In genomic region chr12:113487693-113488092, GRCm38 (mm10) we compare ENCODE assay signal across 10 mouse cellular contexts. TPM values are rescaled to one million over a fixed set of nuclear protein-coding genes. Genes with fewer than 3 reads are reported as not detected.
DNase-seq lines count a peak whose midpoint lies in the region; ATAC-seq and TF ChIP-seq lines count a peak whose summit lies in the region.
"Not testable (repeated sequence)": the region's sequence is repeated elsewhere in the genome, so short reads cannot be mapped to it uniquely, and the experiment has no call there.
"Had no signal": no experiment of that assay in that cellular context is flagged by ENCODE, and none has a peak within 500 bp of the region (broad histone marks: within the 10 kb centered on the region; RNA-seq: fewer than 3 reads in every experiment).

No protein-coding gene starts in this region.

- not testable (repeated sequence) for H3K27me3 ChIP-seq in forebrain, postnatal 0 days (ENCODE audit: insufficient read depth, low read length); hindbrain, embryonic 14.5 days (ENCODE audit: control insufficient read depth, insufficient read depth, low read length); lung, embryonic 14.5 days (ENCODE audit: insufficient read depth, low read length)

- H3K36me3 ChIP-seq in forebrain, postnatal 0 days (ENCODE audit: insufficient read depth); hindbrain, embryonic 14.5 days (replicated peaks; ENCODE audit: control insufficient read depth, insufficient read depth); lung, embryonic 14.5 days (ENCODE audit: insufficient read depth): not testable (repeated sequence)

- peak; percentile 53 for TF ChIP-seq CTCF in forebrain, postnatal 0 days (IDR thresholded peaks at IDR 0.05; ENCODE audit: low read depth)
- TF ChIP-seq CTCF in lung, embryonic 14.5 days (IDR thresholded peaks at IDR 0.05; ENCODE audit: low read depth) = peak; percentile 84

- not testable (repeated sequence) for H3K4me3 ChIP-seq in forebrain, postnatal 0 days (ENCODE audit: low read depth, low read length); hindbrain, embryonic 14.5 days (replicated peaks; ENCODE audit: low read length); lung, embryonic 14.5 days (ENCODE audit: low read depth, low read length)

- peak; percentile 63 for DNase-seq in ES-CJ7 (ENCODE audit: low read depth, low spot score)
- DNase-seq in c-Kit-positive CD71-positive TER-119-negative erythroid progenitor cells, embryonic 14.5 days (ENCODE audit: low read depth) = peak; percentile 25
- DNase-seq in forebrain, postnatal 0 days = not testable (repeated sequence)
- peak; percentile 52 for DNase-seq in hindbrain, embryonic 14.5 days (ENCODE audit: low spot score)
- DNase-seq in layer of hippocampus, adult 9-11 months = peak; percentile 31
- DNase-seq in lung, embryonic 14.5 days = peak; percentile 76
- peak; percentile 72 for DNase-seq in retina, embryonic 14.5 days (ENCODE audit: low spot score)
- DNase-seq in thymus, postnatal 0 days (ENCODE audit: low spot score) = peak; percentile 88

- H3K4me2 ChIP-seq in forebrain, postnatal 0 days (ENCODE audit: low read depth); hindbrain, embryonic 14.5 days (replicated peaks); lung, embryonic 14.5 days: not testable (repeated sequence)

- not testable (repeated sequence) for ATAC-seq in forebrain, postnatal 0 days; hindbrain, embryonic 14.5 days (ENCODE audit: low FRiP score)
- ATAC-seq in lung, embryonic 14.5 days (ENCODE audit: insufficient read depth) = peak; percentile 35; the same call in 1 of the 2 replicates

- H3K4me1 ChIP-seq in forebrain, postnatal 0 days (ENCODE audit: insufficient read depth); hindbrain, embryonic 14.5 days (replicated peaks; ENCODE audit: control insufficient read depth, insufficient read depth, low read length); lung, embryonic 14.5 days (ENCODE audit: insufficient read depth): not testable (repeated sequence)

- not testable (repeated sequence) for H3K9ac ChIP-seq in forebrain, postnatal 0 days; hindbrain, embryonic 14.5 days; lung, embryonic 14.5 days

- not testable (repeated sequence) for H3K27ac ChIP-seq in forebrain, postnatal 0 days (ENCODE audit: low read depth, low read length); hindbrain, embryonic 14.5 days; lung, embryonic 14.5 days (ENCODE audit: low read depth)

- H3K9me3 ChIP-seq in forebrain, postnatal 0 days (ENCODE audit: low read length); hindbrain, embryonic 14.5 days (ENCODE audit: control insufficient read depth, low read length); lung, embryonic 14.5 days (ENCODE audit: low read depth, low read length): not testable (repeated sequence)

RNA-seq across cellular contexts. Expression of gene Adam6b, which starts 1.6 kb away (rescaled TPM):
- total RNA-seq in forebrain, postnatal 0 days (2014; rRNA removed) = not detected in 2 replicates
- not detected in 2 replicates for polyA plus RNA-seq in forebrain, postnatal 0 days (2015; fragmentation: Nextera tagmentation; extraction: Ambion mirVana)
- not detected in 2 replicates for polyA plus RNA-seq in hindbrain, embryonic 14.5 days (2014; fragmentation: Nextera tagmentation; extraction: Ambion mirVana)
- not detected in 2 replicates for polyA plus RNA-seq in lung, embryonic 14.5 days (2014; fragmentation: Nextera tagmentation; extraction: Ambion mirVana)
- polyA plus RNA-seq in thymus, postnatal 0 days (2015; fragmentation: Nextera tagmentation; extraction: Ambion mirVana) = not detected in 2 replicates
- polyA plus RNA-seq: embryonic facial prominence, embryonic 13.5 days; limb, embryonic 13.5 days had no signal

RNA-seq across cellular contexts. Expression of gene Adam6a, which starts 56.0 kb away (rescaled TPM):
- not detected in 2 replicates for total RNA-seq in forebrain, postnatal 0 days (2014; rRNA removed)
- not detected in 2 replicates for polyA plus RNA-seq in forebrain, postnatal 0 days (2015; fragmentation: Nextera tagmentation; extraction: Ambion mirVana)
- not detected in 2 replicates for polyA plus RNA-seq in hindbrain, embryonic 14.5 days (2014; fragmentation: Nextera tagmentation; extraction: Ambion mirVana)
- not detected in 2 replicates for polyA plus RNA-seq in lung, embryonic 14.5 days (2014; fragmentation: Nextera tagmentation; extraction: Ambion mirVana)
- not detected in 2 replicates for polyA plus RNA-seq in thymus, postnatal 0 days (2015; fragmentation: Nextera tagmentation; extraction: Ambion mirVana)
- polyA plus RNA-seq: embryonic facial prominence, embryonic 13.5 days; limb, embryonic 13.5 days had no signal
